Mouse (Mus musculus) thymus, adult 2 months (tissue): Measurements from ENCODE around the gene Ptcra. TPM values are rescaled to one million over a fixed set of nuclear protein-coding genes. Genes with fewer than 3 reads are reported as not detected.

Experiments used
- DNase-seq: peaks from one replicate; pipeline ENCODE4 v3.0.0; 2021
- H3K27ac ChIP-seq: fragments of 200-500 bp; 2 replicates; pipeline ENCODE4 v1.5.1; 2012; ENCODE audit warnings: low read length, control low read depth; ENCODE audit not compliant: control insufficient read depth, insufficient read depth
- H3K27me3 ChIP-seq: fragments of 200-500 bp; 2 replicates; pipeline ENCODE4 v1.6.1; 2012; ENCODE audit warnings: mild to moderate bottlenecking, low read length, moderate library complexity, mixed read lengths; ENCODE audit not compliant: control insufficient read depth, insufficient read depth
- H3K36me3 ChIP-seq: fragments of 200-500 bp; 2 replicates; pipeline ENCODE4 v1.6.1; 2012; ENCODE audit warnings: mild to moderate bottlenecking, low read length, moderate library complexity; ENCODE audit not compliant: control insufficient read depth, insufficient read depth
- H3K4me1 ChIP-seq: fragments of 200-500 bp; replicated peaks from 2 replicates; pipeline ENCODE4 v1.6.1; 2012; ENCODE audit warnings: low read length; ENCODE audit not compliant: control insufficient read depth, insufficient read depth
- H3K4me3 ChIP-seq: fragments of 200-500 bp; 2 replicates; pipeline ENCODE4 v1.5.1; 2012; ENCODE audit warnings: mild to moderate bottlenecking, low read length, control low read depth, moderate library complexity; ENCODE audit not compliant: control insufficient read depth, insufficient read depth
- CTCF ChIP-seq: fragments of 200-500 bp; IDR thresholded peaks from 2 replicates; pipeline ENCODE4 v1.5.1; 2012; ENCODE audit warnings: mild to moderate bottlenecking, control low read depth, low read length, moderate library complexity, borderline replicate concordance; ENCODE audit not compliant: control insufficient read depth, poor library complexity, insufficient read depth; ENCODE audit errors: extremely low read depth
- POLR2A ChIP-seq: fragments of 200-500 bp; IDR thresholded peaks from 2 replicates; pipeline ENCODE4 v1.6.1; 2012; ENCODE audit warnings: mild to moderate bottlenecking, low read length, control low read depth, moderate library complexity; ENCODE audit not compliant: control insufficient read depth, poor library complexity, insufficient read depth; ENCODE audit errors: extremely low read depth
- WGBS: fragments of 180-500 bp; shearing (Covaris S2); methylation state at CpG from one replicate; pipeline ENCODE4 v1.1.7; 2018; 5-methylcytosine and 5-hydroxymethylcytosine counted together
- polyA plus RNA-seq: library from polyadenylated mRNA; depleted of rRNA; stranded (reverse); fragments of >200 nt; gene quantifications from 2 replicates; pipeline ENCODE4 v1.2.3, GENCODE M21; 2012

The Ptcra gene
- polyA plus RNA-seq, 1 experiment = 126 TPM

DNA sequence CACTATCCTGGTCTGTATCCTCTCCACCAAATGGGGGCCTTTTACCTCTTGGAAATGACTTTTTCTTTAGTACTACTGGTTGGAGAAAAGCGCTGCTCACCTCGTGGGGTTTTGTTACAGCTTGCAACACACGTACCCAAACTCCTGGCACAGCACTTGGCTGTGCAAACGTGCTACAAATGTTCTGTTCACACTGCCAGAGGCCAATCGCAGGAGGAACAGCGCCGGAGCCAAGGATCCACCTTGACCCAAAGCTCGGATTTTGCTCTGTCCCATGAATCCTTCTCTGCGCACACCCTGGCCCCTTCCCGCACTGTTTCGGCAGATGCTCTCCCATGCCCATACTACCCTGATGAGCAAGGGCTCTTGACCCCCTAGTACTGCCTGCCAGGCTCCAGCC is 35.0 kb downstream of the Ptcra start:
- no peak overlapping the region for H3K4me3 ChIP-seq
- TF ChIP-seq POLR2A = no peak
- no peak for TF ChIP-seq CTCF
- DNase-seq = no peak
- 85% methylated on average over 11 of the region's 11 CpGs for WGBS
- no peak overlapping the region for H3K27ac ChIP-seq
- no peaks in the 10 kb centered on the region for H3K36me3 ChIP-seq
- H3K27me3 ChIP-seq = no peaks in the 10 kb centered on the region
- H3K4me1 ChIP-seq = no peaks in the 10 kb centered on the region

GRCm38 (mm10) chr17:46728021-46728420 is 35.5 kb downstream of the Ptcra start:
- DNase-seq = peak; percentile 28
- H3K27ac ChIP-seq = no peak overlapping the region
- H3K4me1 ChIP-seq = peaks cover 2% of the 10 kb centered on the region; the same call in 1 of the 2 replicates
- no peaks in the 10 kb centered on the region for H3K36me3 ChIP-seq
- TF ChIP-seq CTCF (no peak), POLR2A (no peak)
- no peaks in the 10 kb centered on the region for H3K27me3 ChIP-seq
- 61% methylated on average over 6 of the region's 6 CpGs for WGBS
- no peak overlapping the region for H3K4me3 ChIP-seq

GRCm38 (mm10) chr17:46727271-46727670 is 36.2 kb downstream of the Ptcra start:
- Histone ChIP-seq H3K4me3 (no peak overlapping the region), H3K27ac (no peak overlapping the region), H3K36me3 (no peaks in the 10 kb centered on the region), H3K4me1 (peaks cover 7% of the 10 kb centered on the region; the same call in 1 of the 2 replicates), H3K27me3 (no peaks in the 10 kb centered on the region)
- WGBS = 97% methylated on average over 11 of the region's 11 CpGs
- TF ChIP-seq CTCF = no peak
- no peak for TF ChIP-seq POLR2A
- DNase-seq = no peak

GRCm38 (mm10) chr17:46725731-46726645 is 37.5 kb downstream of the Ptcra start:
- Histone ChIP-seq H3K36me3 (peaks cover 5% of the 10 kb centered on the region; the same call in 1 of the 2 replicates), H3K27me3 (no peaks in the 10 kb centered on the region), H3K27ac (no peak overlapping the region), H3K4me3 (no peak overlapping the region), H3K4me1 (peaks cover 9% of the 10 kb centered on the region; the same call in 1 of the 2 replicates)
- 96% methylated on average over 26 of the region's 26 CpGs for WGBS
- DNase-seq = no peak
- no peak for TF ChIP-seq CTCF
- no peak for TF ChIP-seq POLR2A

- WGBS = 85% methylated on average over 9 of the region's 9 CpGs
- peaks cover 9% of the 10 kb centered on the region; the same call in 1 of the 2 replicates for H3K4me1 ChIP-seq
- TF ChIP-seq POLR2A (no peak), CTCF (no peak; the same call in 1 of the 2 replicates)
- no peak overlapping the region for H3K4me3 ChIP-seq
- DNase-seq = peak; percentile 41
- H3K27me3 ChIP-seq = no peaks in the 10 kb centered on the region
- peaks cover 5% of the 10 kb centered on the region; the same call in 1 of the 2 replicates for H3K36me3 ChIP-seq
- no peak overlapping the region for H3K27ac ChIP-seq
Measured at GRCm38 (mm10) chr17:46725273-46725672, 38.2 kb downstream of the Ptcra start.

GRCm38 (mm10) chr17:46724477-46725084 is 38.9 kb downstream of the Ptcra start:
- WGBS = 89% methylated on average over 20 of the region's 20 CpGs
- no peak overlapping the region for H3K27ac ChIP-seq

More at GRCm38 (mm10) chr17:46724477-46725084, 38.9 kb downstream of the Ptcra start:
- H3K4me3 ChIP-seq = no peak overlapping the region
- TF ChIP-seq POLR2A = no peak
- TF ChIP-seq CTCF = no peak
- DNase-seq = no peak
- H3K4me1 ChIP-seq = peaks cover 9% of the 10 kb centered on the region; the same call in 1 of the 2 replicates
- peaks cover 5% of the 10 kb centered on the region; the same call in 1 of the 2 replicates for H3K36me3 ChIP-seq
- no peaks in the 10 kb centered on the region for H3K27me3 ChIP-seq
